Mouse (Mus musculus): Measurements from ENCODE around the gene Sqstm1. TPM values are rescaled to one million over a fixed set of nuclear protein-coding genes. Genes with fewer than 3 reads are reported as not detected.

Gene Sqstm1
- total RNA-seq, 2 experiments from 2014 or later, result 178 to 180 TPM

- no peak for DNase-seq
Measured at GRCm38 (mm10) chr11:50230481-50231304, 20.1 kb upstream of the Sqstm1 start.

DNA sequence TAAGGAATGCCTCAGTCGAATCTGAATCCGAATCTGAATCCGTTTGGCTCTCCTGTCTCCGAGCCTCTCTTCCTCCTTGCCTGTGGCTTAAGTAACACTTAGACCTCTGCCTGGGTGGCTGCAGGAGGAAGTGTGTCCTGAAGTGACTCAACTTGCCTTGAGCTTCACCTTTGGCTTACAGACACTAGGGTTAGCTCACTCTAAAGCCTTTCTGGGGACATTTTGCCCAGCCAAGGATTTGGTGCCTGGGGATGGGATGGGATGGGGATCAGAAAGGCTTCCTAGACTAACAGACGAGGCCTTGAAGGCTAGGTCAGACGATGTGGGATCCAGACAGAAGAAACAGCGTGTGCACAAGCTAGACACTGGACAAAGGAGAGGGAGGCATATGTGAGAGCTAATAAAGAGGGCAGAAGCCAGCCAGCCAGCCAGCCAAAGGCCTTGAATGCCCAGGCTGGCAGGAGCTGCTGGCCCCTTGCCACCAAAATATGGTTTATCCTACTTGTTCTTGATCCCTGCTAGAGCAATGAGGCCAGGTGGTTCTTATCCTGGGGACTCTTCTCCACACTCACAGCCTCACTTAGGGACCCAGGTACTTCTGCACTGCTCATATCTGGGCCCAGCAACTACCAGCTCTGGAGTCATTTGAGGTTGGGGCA, 18.8 kb upstream of the Sqstm1 start:
- peak; percentile 66 for DNase-seq

GRCm38 (mm10) chr11:50228772-50229171, 18.1 kb upstream of the Sqstm1 start:
- DNase-seq, result no peak

DNA sequence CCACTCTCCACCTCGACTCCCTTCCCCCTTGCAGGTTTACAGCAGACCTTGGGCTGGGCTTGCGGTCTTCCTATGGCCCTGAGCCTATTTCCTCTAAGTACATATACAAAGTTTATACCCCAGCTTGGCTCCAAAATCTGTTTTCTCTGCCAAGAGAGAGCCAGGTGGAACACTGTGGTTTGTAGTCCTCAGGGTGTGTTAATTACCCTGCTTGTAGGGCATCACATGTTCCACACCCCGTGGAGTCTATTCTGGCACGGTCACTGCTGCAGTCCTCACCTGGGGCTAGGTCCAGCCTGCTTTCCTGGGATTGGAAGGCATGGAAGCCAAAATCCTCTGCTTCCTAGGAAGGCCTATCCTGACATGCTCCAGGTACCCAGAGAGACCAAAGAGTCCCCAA, 17.1 kb upstream of the Sqstm1 start:
- DNase-seq, result no peak

DNA sequence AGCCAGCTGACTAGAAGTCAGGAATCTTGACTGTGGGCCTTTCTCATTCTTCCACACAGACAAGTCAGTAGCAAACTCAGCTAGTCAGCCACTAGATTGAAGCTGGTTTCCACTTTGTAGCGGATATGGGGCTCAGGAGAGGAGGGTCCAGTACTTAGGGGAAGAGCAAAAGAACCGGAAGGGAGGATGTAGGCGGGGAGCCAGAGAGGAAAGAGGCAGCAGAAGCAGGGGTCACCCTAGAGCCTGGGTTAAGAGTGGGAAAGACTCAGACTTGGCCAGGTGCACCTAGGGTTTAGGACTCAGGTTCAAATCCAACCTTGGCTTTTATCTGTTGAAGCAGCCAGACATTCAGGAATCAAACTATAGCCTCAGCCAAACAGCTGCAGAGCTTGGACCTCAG, 16.6 kb upstream of the Sqstm1 start:
- DNase-seq, result no peak

DNA sequence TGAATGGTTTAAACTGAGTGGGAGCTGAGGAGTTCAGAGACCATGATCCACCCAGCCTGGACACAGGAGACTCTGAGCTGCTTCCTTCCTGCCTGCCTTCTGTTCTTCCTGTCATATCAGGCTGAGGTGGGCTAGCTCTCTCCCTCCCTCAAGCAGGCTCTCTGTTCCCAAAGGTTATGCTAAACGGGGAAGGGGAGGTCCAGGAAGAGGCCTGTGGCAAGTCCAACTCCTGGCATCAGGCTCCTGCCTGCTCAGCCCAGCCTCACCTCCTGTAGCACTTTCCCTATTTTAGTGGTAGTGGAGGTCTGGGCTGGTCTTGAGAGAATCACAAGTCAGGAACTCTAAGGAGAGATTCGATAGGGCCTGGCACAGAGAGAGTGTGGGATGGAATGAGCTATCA, 15.8 kb upstream of the Sqstm1 start:
- no peak for DNase-seq

DNA sequence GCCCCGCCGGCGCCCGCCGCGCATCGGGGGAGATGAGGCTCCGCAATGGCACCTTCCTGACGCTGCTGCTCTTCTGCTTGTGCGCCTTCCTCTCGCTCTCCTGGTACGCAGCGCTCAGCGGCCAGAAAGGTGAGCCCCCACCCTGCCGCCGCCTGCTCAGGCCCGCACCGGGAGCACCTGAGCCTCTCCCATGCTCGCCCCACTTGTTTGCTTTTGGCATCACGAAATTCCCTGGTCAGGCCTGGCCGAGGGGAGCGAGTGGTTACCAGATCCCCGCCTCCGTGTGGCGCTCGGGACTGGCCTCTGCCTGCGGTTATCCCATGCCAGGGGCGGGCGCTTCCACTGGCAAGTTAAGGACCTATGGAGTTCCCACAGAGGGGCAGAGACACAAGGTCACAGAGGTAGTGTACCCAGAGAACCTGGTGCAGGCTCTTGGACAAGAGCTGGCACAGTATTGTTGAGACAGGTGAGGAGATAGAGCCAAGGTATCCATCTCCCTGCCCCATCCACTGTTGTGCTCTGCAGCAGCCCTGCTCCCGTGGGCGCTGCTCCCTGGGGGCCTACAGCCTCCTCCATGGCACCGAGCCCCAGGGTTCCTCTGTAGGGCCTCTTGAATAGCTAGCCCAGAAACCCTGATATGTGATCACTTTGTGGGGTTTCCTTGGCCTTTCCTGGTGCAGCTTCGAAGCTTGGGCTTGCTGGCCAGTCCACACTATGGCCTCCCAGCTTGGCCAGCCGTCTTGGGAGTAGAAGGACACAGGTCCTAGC, 15.2 kb upstream of the Sqstm1 start:
- DNase-seq, result peak; percentile 57

- DNase-seq, result peak; percentile 88
Measured at GRCm38 (mm10) chr11:50224671-50225530, 14.3 kb upstream of the Sqstm1 start.

DNA sequence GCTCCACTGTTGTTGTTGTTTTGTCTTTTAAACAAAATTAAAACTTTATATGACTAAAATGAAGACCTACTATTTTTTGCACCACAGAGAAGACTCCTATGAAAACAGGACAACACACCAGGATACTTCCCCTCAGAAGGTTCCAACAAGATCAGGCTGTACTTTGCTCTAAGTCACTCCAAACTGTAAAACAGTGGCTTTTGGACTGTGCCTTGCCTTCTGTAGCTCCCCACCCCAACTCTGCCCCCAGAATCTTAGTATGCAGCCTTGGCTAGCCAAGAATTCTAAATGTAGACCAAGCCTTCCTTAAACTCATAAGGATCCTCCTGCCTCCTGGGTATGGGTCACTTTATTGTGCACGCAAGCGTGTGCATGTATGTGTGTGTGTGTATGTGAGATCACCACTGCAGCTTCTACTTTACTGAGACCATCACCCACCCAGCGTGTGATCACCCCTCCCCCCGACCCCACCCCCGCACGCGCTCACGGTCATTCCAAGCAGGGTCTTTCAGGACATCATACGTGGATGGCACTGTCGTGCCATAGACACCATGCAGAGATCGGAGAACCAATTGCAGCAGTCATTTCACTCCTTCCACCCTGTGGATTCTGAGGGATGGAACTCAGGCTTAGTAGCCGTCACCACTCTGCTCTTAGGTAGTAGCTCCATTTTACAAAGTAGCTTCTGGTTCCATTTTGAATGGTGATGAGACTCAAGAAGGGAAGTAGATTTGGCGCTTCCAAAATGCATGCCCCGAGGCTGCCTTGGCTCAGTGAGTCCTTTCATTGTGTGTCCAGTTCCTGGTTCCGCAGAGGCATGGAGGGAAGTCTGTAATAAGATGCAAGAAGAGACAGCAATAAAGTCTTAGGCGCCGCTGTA, 13.4 kb upstream of the Sqstm1 start:
- no peak for DNase-seq

GRCm38 (mm10) chr11:50222559-50223276, 12.1 kb upstream of the Sqstm1 start:
- DNase-seq, result no peak

- no peak for DNase-seq
Measured at GRCm38 (mm10) chr11:50219833-50220232, 9.2 kb upstream of the Sqstm1 start.

DNA sequence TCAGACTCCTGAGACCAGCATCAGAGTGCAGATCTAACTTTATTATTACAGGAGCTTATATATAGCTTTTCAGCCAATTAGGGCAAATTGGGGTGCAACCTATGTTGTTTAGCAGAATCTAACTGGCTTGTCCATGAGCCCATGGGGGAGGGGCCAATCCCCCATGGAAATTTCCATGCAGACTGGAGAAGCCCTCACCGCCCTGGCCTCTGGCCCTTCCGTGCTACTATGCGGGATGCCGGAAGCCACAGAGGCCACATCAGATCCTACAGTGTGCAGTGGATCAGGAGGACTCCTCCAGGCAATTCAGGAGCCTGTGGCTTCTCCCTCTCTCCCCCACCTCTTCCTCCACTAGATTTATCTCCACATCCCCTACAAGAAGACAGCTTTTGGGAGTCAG, 7.2 kb upstream of the Sqstm1 start:
- DNase-seq, result no peak

DNA sequence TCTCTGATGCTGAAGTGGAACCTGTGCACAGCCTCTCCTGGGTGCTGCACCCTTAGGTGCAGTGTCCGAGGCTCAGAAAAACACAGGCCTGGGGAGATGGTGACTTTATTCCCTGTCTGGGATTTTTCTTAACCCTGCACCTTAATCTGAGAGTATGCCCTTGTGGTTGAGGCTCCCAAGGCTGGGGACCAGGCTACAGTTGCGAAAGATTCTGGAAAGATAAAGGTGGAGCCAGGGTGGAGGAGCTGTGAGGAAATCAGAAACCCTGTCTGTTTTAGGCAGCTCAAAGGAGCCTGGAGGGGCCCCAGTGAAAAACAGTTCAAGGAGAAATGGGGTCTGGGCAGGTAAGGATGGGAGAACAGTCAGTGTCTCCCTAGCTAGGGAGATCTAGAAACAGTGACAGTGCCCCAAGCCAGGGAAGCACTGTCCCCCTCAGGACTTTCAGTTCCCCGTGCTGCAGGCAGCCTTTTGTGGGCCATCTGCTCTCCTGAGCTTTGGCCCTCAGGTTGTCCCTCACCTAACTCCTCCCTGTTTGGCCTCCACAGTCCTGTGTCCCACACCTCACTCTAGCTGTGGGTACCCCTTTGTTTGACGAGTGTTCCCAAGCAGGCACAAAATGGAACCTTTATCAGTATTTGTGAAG, 6.2 kb upstream of the Sqstm1 start:
- DNase-seq, result no peak

DNA sequence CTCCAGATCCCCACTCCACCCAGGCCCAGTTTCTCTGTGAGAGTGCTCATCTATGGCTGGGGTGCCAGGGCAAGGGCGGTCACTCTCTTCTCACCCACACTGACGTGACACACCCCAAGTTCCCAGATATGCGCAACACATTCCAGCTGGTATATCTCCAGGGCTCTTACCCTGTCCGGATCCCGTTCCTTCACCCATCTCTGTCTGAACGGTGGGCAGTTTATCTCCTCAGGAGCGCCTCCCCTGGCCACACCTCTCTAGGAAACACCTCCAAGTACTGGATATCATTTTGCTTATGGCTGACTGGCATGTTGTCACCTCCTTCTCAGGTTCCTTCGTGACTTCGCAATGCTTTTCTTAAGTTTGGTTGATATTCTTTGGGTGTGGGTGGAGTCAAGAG, 5.0 kb upstream of the Sqstm1 start:
- no peak for DNase-seq

DNA sequence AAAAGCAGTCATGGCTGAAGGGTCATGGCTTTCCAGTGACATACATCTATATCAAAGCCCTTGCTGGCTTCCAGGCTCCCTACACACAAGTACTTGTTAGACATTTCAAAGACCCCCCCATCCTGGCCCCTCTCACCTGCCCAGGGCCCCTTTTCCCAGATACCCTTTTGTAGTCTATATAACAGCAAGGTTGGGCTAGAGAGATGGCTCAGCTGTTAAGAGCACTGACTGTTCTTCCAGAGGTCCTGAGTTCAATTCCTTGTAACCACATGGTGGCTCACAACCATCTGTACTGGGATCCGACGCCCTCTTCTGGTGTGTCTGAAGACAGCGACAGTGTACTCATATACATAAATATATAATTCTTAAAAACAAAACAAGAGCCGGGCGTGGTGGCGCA, 4.0 kb upstream of the Sqstm1 start:
- no peak for DNase-seq

DNA sequence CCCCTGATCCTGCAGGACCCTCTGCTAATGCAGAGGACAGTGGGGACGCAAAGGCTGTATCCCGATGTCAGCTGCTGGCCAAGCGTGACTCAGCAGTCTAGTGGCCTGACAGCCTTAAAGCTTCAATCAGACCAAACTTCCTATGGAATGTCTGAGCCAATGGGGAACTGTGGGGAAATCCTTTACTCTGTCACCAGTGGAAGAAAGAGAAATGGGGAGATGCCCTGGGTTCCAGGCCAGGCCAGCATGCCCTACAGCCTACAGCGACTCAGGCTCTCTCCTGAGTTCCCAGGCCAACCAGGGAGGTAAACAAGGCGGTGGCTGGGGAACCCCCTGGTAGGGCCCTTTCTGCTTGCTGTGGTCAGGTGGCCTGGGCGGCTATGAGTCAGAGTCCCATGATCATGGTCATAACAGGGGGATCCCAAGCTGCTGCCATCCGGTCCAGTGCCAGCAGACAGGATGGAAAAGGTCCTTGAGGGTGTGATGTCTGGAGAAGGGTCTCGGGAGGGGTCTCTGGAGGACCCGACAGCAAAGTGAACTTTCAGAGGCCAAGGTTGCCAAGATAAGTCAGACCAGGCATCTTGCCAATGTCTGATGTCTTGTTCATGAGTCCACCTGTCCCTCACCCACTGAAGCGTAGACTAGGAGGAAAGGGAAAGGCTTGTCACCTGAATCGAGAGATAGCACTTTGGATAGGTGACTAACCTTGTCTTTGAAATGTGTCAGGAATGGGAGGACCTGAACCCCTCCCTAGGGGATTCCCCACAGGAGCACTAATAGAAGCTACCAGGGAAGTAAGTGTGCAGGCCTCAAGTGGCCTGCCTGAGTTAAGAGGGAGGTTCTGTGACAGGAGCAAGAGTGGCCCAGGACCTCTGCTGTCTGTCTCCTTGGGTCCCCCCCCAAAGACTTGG, 2.5 kb upstream of the Sqstm1 start:
- DNase-seq, result peak; percentile 85

DNA sequence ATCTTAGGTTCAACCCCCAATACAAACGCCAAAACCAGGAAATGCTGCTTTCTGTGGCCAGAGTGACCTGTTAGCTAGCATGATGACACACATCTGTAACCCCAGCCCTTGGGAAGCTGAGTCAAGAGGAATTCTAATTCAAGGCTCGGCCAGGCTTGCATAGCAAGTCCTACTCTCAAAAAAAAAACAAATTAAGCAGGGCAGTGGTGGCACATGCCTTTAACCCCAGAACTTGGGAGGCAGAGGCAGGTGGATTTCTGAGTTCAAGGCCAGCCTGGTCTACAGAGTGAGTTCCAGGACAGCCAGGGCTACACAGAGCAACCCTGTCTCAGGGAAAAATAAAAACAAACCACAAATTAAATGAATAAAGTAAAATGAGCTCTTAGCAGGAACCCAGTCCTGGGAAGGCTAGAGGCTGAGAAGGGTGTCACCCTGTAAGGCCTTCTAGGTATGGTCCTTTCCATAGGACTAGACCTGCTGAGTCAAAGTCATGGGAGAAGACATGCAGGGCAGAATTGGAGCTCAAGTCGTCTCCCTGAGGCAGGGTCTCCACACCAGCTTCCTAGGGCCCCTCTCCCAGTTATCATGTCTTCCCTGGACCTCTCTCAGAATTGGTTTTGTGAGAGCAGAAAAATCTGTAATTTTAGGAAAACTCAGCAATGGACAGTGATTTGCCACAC, 1.6 kb upstream of the Sqstm1 start:
- DNase-seq, result no peak

- DNase-seq, result no peak
Measured at GRCm38 (mm10) chr11:50211322-50212059, 864 bp upstream of the Sqstm1 start.

Measured in heart, postnatal 4 days (tissue).